Mouse (Mus musculus) ES-E14 (cell line): Measurements from ENCODE around the gene Stxbp6. TPM values are rescaled to one million over a fixed set of nuclear protein-coding genes. Genes with fewer than 3 reads are reported as not detected.
"Not testable (repeated sequence)": the region's sequence is repeated elsewhere in the genome, so short reads cannot be mapped to it uniquely, and the experiment has no call there.

Source experiments
- DNase-seq: peaks from one replicate; pipeline ENCODE4 v3.0.0-alpha.2; 2013; ENCODE audit warnings: low read depth, low spot score
- H3K27ac ChIP-seq: 2 replicates; pipeline ENCODE4 v1.5.1; 2012; ENCODE audit warnings: low read depth, mild to moderate bottlenecking, low read length, moderate library complexity, mixed read lengths; ENCODE audit not compliant: poor library complexity, insufficient read depth, severe bottlenecking
- H3K36me3 ChIP-seq: 2 replicates; pipeline ENCODE4 v1.6.1; 2012; ENCODE audit warnings: mild to moderate bottlenecking, low read length, moderate library complexity, mixed read lengths; ENCODE audit not compliant: control insufficient read depth, poor library complexity, insufficient read depth, severe bottlenecking
- H3K4me1 ChIP-seq, 2 experiments: fragments of 150-350 bp in 1 of 2; sonication (generic) in 1 of 2; 2 replicates each; pipeline ENCODE4 v1.6.1; 2012; ENCODE audit warnings: low read length in 2 of 2, mild to moderate bottlenecking in 1 of 2, mixed read lengths in 1 of 2; ENCODE audit not compliant: control insufficient read depth in 2 of 2, insufficient read depth in 2 of 2, poor library complexity in 1 of 2
- H3K4me3 ChIP-seq, 2 experiments: fragments of 150-350 bp in 1 of 2; sonication (generic) in 1 of 2; 2 replicates each; pipeline ENCODE4 v1.5.1; 2012; ENCODE audit warnings: low read length in 2 of 2, low read depth in 1 of 2, mild to moderate bottlenecking in 1 of 2, mixed read lengths in 1 of 2; ENCODE audit not compliant: insufficient read depth in 1 of 2, poor library complexity in 1 of 2, severe bottlenecking in 1 of 2
- H3K9ac ChIP-seq: 2 replicates; pipeline ENCODE4 v1.6.1; 2012; ENCODE audit warnings: low read depth, mild to moderate bottlenecking, low read length, mixed read lengths; ENCODE audit not compliant: poor library complexity, insufficient read depth, severe bottlenecking
- H3K9me3 ChIP-seq: fragments of 150-350 bp; sonication (generic); 2 replicates; pipeline ENCODE4 v1.6.1; 2012; ENCODE audit warnings: low read depth, mild to moderate bottlenecking, low read length; ENCODE audit not compliant: control insufficient read depth, insufficient read depth
- CHD2 ChIP-seq: IDR thresholded peaks from 2 replicates; pipeline ENCODE4 v1.6.1; 2014; ENCODE audit warnings: mild to moderate bottlenecking, low read depth, low read length, inconsistent platforms
- HCFC1 ChIP-seq: IDR thresholded peaks from 2 replicates; pipeline ENCODE4 v1.6.1; 2012; ENCODE audit warnings: low read length, inconsistent platforms, borderline replicate concordance; ENCODE audit not compliant: insufficient read depth
- MAFK ChIP-seq: IDR thresholded peaks from 2 replicates; pipeline ENCODE4 v1.6.1; 2014; ENCODE audit warnings: mild to moderate bottlenecking, low read depth, low read length, inconsistent platforms; ENCODE audit not compliant: insufficient read depth
- ZC3H11A ChIP-seq: IDR thresholded peaks from 2 replicates; pipeline ENCODE4 v1.6.1; 2012; ENCODE audit warnings: low read depth, mild to moderate bottlenecking, inconsistent platforms, low read length, borderline replicate concordance
- ZNF384 ChIP-seq: IDR thresholded peaks from 2 replicates; pipeline ENCODE4 v1.6.1; 2012; ENCODE audit warnings: low read depth, low read length, inconsistent platforms
- in situ Hi-C, 2 experiments: fragments of 600-800 bp; cut with MboI; formaldehyde crosslinking; loops; one replicate each; pipeline ENCODE4 v1.15.1; 2025; ENCODE audit warnings: low sequenced_read_pairs in 2 of 2, inconsistent platforms in 1 of 2; ENCODE audit not compliant: unreplicated experiment in 2 of 2
- total RNA-seq: library from RNA; depleted of rRNA; stranded (reverse); fragments of 300-350 nt; gene quantifications from 2 replicates; pipeline ENCODE4 v1.2.3, GENCODE M21; 2012

Gene Stxbp6
- total RNA-seq, 1 experiment = 0.76 TPM

DNA sequence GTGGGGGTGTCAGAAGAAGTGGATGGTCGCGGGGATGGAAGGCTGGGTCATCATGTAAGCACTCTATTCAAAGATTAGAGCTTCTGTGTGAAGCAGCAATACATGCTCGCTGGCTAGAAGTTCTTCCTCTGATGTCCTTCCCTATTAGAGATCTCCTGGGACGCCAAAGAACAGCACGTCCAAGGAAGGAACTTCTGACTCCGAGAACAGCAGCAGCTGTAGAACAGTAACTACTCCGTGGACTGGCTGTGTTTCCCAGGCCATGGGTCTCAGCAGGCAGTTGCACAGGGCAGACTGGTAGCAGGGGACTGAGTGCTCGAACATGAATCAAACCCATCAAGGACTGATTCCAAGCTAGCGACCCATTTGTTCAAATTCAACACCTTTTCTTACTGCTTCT, 24.6 kb downstream of the Stxbp6 start:
- no peak for DNase-seq

DNA sequence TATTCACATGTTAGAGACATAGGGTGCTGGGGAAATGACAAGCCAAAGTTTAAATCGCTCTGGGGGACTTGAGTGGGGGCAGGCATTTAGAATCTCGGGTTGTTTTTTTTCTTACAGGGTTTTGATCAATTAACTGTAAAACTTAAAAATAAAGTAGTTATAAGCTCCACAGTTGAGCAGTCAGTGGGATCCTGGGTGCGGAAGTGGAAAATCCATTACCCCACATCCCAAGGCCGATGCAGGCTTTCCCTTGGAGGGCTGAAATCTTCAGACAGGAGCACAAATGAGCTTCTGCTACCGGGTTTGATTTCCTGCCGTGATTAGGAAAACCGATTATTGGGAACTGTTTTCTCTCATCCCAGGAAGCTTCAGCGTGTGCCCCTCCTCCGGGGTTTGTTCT, 26.8 kb downstream of the Stxbp6 start:
- in situ Hi-C loops, H3K9ac ChIP-seq, H3K9me3 ChIP-seq, DNase-seq, H3K4me3 ChIP-seq, H3K36me3 ChIP-seq, H3K4me1 ChIP-seq, H3K27ac ChIP-seq: not testable (repeated sequence)

More for the DNA sequence above, 24.6 kb downstream of the Stxbp6 start:
- H3K9ac ChIP-seq = no peak overlapping the region
- no peak overlapping the region for H3K27ac ChIP-seq
- no peaks in the 10 kb centered on the region for H3K9me3 ChIP-seq
- in situ Hi-C loops = no loop called here
- no peaks in the 10 kb centered on the region for H3K36me3 ChIP-seq
- H3K4me3 ChIP-seq = no peak overlapping the region
- TF ChIP-seq HCFC1 (no peak), ZC3H11A (no peak)
- H3K4me1 ChIP-seq = no peaks in the 10 kb centered on the region

- Histone ChIP-seq H3K36me3 (no peaks in the 10 kb centered on the region), H3K27ac (no peak overlapping the region), H3K4me1 (no peaks in the 10 kb centered on the region), H3K9ac (no peak overlapping the region), H3K4me3 (no peak overlapping the region), H3K9me3 (no peaks in the 10 kb centered on the region)
- no peak for DNase-seq
- in situ Hi-C loops = no loop called here
- no peak for TF ChIP-seq ZC3H11A
- no peak for TF ChIP-seq HCFC1
- TF ChIP-seq ZNF384 = no peak
- TF ChIP-seq MAFK = no peak
- no peak for TF ChIP-seq CHD2
Measured at GRCm38 (mm10) chr12:45047172-45047571, 27.3 kb downstream of the Stxbp6 start.

GRCm38 (mm10) chr12:45044581-45044980, 29.9 kb downstream of the Stxbp6 start:
- Histone ChIP-seq H3K9ac (no peak overlapping the region), H3K9me3 (no peaks in the 10 kb centered on the region), H3K4me3 (no peak overlapping the region), H3K27ac (no peak overlapping the region), H3K4me1 (no peaks in the 10 kb centered on the region), H3K36me3 (no peaks in the 10 kb centered on the region)
- TF ChIP-seq ZC3H11A = no peak
- DNase-seq = no peak
- in situ Hi-C loops = no loop called here

DNA sequence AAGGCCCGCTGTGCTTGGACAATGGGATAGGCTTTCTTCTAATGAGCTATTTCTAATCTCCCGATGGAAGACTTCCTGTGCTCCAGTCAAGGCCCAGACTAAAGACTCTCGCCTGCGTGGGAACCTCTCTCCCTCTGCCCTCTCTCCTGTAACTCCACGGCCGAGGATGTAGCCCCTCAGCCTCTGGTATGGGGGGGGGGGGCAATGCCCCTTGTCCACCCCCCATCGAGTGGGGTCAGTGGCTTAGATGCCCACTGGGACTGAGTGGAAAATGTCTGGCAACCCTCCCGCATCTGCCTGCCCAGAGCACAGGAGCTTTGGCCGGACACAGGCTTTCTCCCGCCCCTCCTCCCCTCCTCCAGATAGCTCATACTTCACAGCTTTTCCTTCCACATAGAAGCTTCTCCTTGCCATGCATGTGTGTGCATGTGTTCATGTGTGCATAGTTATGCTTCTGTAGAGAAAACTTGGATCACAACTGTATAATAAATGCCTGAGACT, 31.9 kb downstream of the Stxbp6 start:
- Histone ChIP-seq H3K4me1 (no peaks in the 10 kb centered on the region), H3K4me3 (no peak overlapping the region), H3K27ac (no peak overlapping the region), H3K9ac (no peak overlapping the region), H3K9me3 (no peaks in the 10 kb centered on the region), H3K36me3 (no peaks in the 10 kb centered on the region)
- no peak for DNase-seq
- TF ChIP-seq MAFK = no peak
- TF ChIP-seq ZNF384 = no peak
- no peak for TF ChIP-seq CHD2
- no peak for TF ChIP-seq ZC3H11A
- no peak for TF ChIP-seq HCFC1
- in situ Hi-C loops = no loop called here
